Mouse (Mus musculus) embryonic facial prominence, embryonic 11.5 days (tissue): ENCODE results near the gene Ric1. TPM values are rescaled to one million over a fixed set of nuclear protein-coding genes. Genes with fewer than 3 reads are reported as not detected.

ENCODE experiments used
- ATAC-seq: fragments of 200-750 bp; cut with Nextera tagmentation; replicated peaks from 2 replicates; pipeline ENCODE4 v1.8.0; 2017; ENCODE audit warnings: low read depth; ENCODE audit not compliant: insufficient number of reproducible peaks, low FRiP score, low TSS enrichment
- DNase-seq: peaks from one replicate; pipeline ENCODE4 v3.0.0-alpha.2; 2015; ENCODE audit warnings: low spot score
- H3K27ac ChIP-seq: fragments of 300-500 bp; sonication (generic); replicated peaks from 2 replicates; pipeline ENCODE4 v1.5.1; 2014; ENCODE audit warnings: mild to moderate bottlenecking, low read depth, low read length, control low read depth
- H3K27me3 ChIP-seq: fragments of 300-500 bp; sonication (generic); 2 replicates; pipeline ENCODE4 v1.6.1; 2014; ENCODE audit warnings: mild to moderate bottlenecking, low read length, moderate library complexity, mixed read lengths; ENCODE audit not compliant: control insufficient read depth, insufficient read depth
- H3K36me3 ChIP-seq: fragments of 300-500 bp; sonication (generic); replicated peaks from 2 replicates; pipeline ENCODE4 v1.6.1; 2014; ENCODE audit warnings: low read depth, mild to moderate bottlenecking, low read length, moderate library complexity, mixed read lengths; ENCODE audit not compliant: control insufficient read depth, insufficient read depth
- H3K4me1 ChIP-seq: fragments of 300-500 bp; sonication (generic); 2 replicates; pipeline ENCODE4 v1.6.1; 2014; ENCODE audit warnings: low read length, mixed read lengths; ENCODE audit not compliant: control insufficient read depth, insufficient read depth
- H3K4me2 ChIP-seq: fragments of 300-500 bp; sonication (generic); 2 replicates; pipeline ENCODE4 v1.6.1; 2014; ENCODE audit warnings: low read depth, mild to moderate bottlenecking, control low read depth, low read length, moderate library complexity
- H3K4me3 ChIP-seq: fragments of 300-500 bp; sonication (generic); 2 replicates; pipeline ENCODE4 v1.5.1; 2014; ENCODE audit warnings: low read depth, low read length, control low read depth
- H3K9ac ChIP-seq: fragments of 300-500 bp; sonication (generic); replicated peaks from 2 replicates; pipeline ENCODE4 v1.6.1; 2014; ENCODE audit warnings: mild to moderate bottlenecking, control low read depth, low read length
- H3K9me3 ChIP-seq: fragments of 300-500 bp; sonication (generic); replicated peaks from 2 replicates; pipeline ENCODE4 v1.6.1; 2016; ENCODE audit warnings: mild to moderate bottlenecking, low read length, inconsistent platforms, mixed read lengths; ENCODE audit not compliant: control insufficient read depth
- WGBS: fragments of 180-500 bp; shearing (Covaris S2); extraction: QIAGEN DNeasy Blood & Tissue Kit; methylation state at CpG from one replicate; pipeline ENCODE4 v1.1.7; 2014; 5-methylcytosine and 5-hydroxymethylcytosine counted together
- polyA plus RNA-seq: library from polyadenylated mRNA; unstranded; fragments of >200 nt; fragmentation: Nextera tagmentation; extraction: Ambion mirVana; gene quantifications from 2 replicates; pipeline ENCODE4 v1.2.1, GENCODE M21; 2014

Ric1 gene
- polyA plus RNA-seq, 1 experiment from 2014 or later, result 21.5 TPM

DNA sequence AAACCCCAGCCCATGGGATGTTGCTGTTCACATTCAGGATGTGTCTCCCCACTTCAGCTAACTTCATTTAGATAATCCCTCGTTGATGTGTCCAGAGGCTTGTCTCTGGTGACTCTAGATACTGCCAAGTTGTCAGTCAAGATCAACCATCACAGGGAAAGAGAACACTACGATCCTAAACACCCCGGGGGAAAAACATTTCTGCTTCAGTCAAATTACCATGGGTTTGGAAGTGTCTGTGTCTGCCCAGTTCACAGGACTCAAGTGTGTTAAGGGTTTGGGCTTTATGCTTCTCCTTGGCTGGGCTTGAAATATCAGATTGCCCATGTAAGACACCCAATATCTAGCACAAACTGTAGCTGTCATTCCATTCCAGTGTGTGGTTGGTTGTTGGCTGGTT lies 39.4 kb upstream of the Ric1 start:
- H3K9me3 ChIP-seq, result no peaks in the 10 kb centered on the region
- no peak overlapping the region for H3K4me3 ChIP-seq
- ATAC-seq (no peak), DNase-seq (no peak)
- no peak overlapping the region for H3K4me2 ChIP-seq
- no peaks in the 10 kb centered on the region for H3K27me3 ChIP-seq
- WGBS, result 51% methylated on average over 3 of the region's 3 CpGs
- no peak overlapping the region for H3K9ac ChIP-seq
- no peaks in the 10 kb centered on the region for H3K4me1 ChIP-seq
- no peaks in the 10 kb centered on the region for H3K36me3 ChIP-seq
- no peak overlapping the region for H3K27ac ChIP-seq

- H3K9ac ChIP-seq, result no peak overlapping the region
- no peaks in the 10 kb centered on the region for H3K9me3 ChIP-seq
- no peak overlapping the region for H3K4me3 ChIP-seq
- no peak overlapping the region for H3K27ac ChIP-seq
- no peaks in the 10 kb centered on the region for H3K27me3 ChIP-seq
- ATAC-seq, result no peak
- WGBS, result 86% methylated on average over 2 of the region's 2 CpGs
- no peaks in the 10 kb centered on the region for H3K36me3 ChIP-seq
- no peaks in the 10 kb centered on the region for H3K4me1 ChIP-seq
- no peak for DNase-seq
- H3K4me2 ChIP-seq, result no peak overlapping the region
Observed at GRCm38 (mm10) chr19:29483386-29483785, 38.7 kb upstream of the Ric1 start.

GRCm38 (mm10) chr19:29484537-29484936 lies 37.5 kb upstream of the Ric1 start:
- no peak overlapping the region for H3K4me2 ChIP-seq
- no peak overlapping the region for H3K4me3 ChIP-seq
- WGBS, result 69% methylated on average over 2 of the region's 2 CpGs
- DNase-seq (no peak), ATAC-seq (no peak)
- no peaks in the 10 kb centered on the region for H3K27me3 ChIP-seq
- H3K27ac ChIP-seq, result no peak overlapping the region
- no peaks in the 10 kb centered on the region for H3K36me3 ChIP-seq
- H3K9me3 ChIP-seq, result no peaks in the 10 kb centered on the region
- no peak overlapping the region for H3K9ac ChIP-seq
- H3K4me1 ChIP-seq, result no peaks in the 10 kb centered on the region

GRCm38 (mm10) chr19:29485257-29485948 lies 36.7 kb upstream of the Ric1 start:
- no peak overlapping the region for H3K4me2 ChIP-seq
- H3K4me3 ChIP-seq, result no peak overlapping the region
- no peak overlapping the region for H3K27ac ChIP-seq
- no peak for ATAC-seq
- no peaks in the 10 kb centered on the region for H3K36me3 ChIP-seq
- no peaks in the 10 kb centered on the region for H3K4me1 ChIP-seq
- H3K9ac ChIP-seq, result no peak overlapping the region
- no peaks in the 10 kb centered on the region for H3K27me3 ChIP-seq
- H3K9me3 ChIP-seq, result no peaks in the 10 kb centered on the region
- 89% methylated on average over 3 of the region's 3 CpGs for WGBS
- no peak for DNase-seq

- H3K9ac ChIP-seq, result no peak overlapping the region
- no peak overlapping the region for H3K4me2 ChIP-seq
- H3K4me1 ChIP-seq, result no peaks in the 10 kb centered on the region
- H3K4me3 ChIP-seq, result no peak overlapping the region
- H3K27ac ChIP-seq, result no peak overlapping the region
- no peaks in the 10 kb centered on the region for H3K9me3 ChIP-seq
- no peaks in the 10 kb centered on the region for H3K27me3 ChIP-seq
- DNase-seq (no peak), ATAC-seq (no peak)
- H3K36me3 ChIP-seq, result no peaks in the 10 kb centered on the region
- 73% methylated on average over 7 of the region's 7 CpGs for WGBS
Observed at GRCm38 (mm10) chr19:29486545-29487206, 35.4 kb upstream of the Ric1 start.

- H3K4me1 ChIP-seq, result no peaks in the 10 kb centered on the region
- H3K36me3 ChIP-seq, result no peaks in the 10 kb centered on the region
- 88% methylated on average over 14 of the region's 14 CpGs for WGBS
- H3K9ac ChIP-seq, result no peak overlapping the region
- DNase-seq (no peak), ATAC-seq (no peak)
- H3K4me2 ChIP-seq, result no peak overlapping the region
- H3K4me3 ChIP-seq, result no peak overlapping the region
- no peak overlapping the region for H3K27ac ChIP-seq
- no peaks in the 10 kb centered on the region for H3K9me3 ChIP-seq
- no peaks in the 10 kb centered on the region for H3K27me3 ChIP-seq
Observed at GRCm38 (mm10) chr19:29487326-29488072, 34.6 kb upstream of the Ric1 start.

DNA sequence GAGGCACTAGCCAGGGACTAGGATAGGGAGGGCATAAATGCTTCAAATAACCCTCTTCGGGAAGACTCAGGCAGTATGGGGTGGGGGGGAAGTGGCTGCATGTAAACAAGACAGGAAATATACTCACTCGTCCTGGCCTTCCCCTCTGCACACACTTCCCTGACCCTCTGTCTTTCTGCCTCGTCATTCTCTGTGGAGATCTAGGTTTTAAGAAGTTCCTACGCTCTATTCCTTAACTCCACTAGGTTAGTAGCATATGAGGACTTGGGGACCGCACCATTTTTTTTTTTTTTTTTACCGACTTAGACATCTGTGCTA lies 34.0 kb upstream of the Ric1 start:
- no peak for ATAC-seq
- H3K9me3 ChIP-seq, result no peaks in the 10 kb centered on the region
- 55% methylated on average over 6 of the region's 6 CpGs for WGBS
- H3K4me2 ChIP-seq, result no peak overlapping the region
- H3K36me3 ChIP-seq, result no peaks in the 10 kb centered on the region
- no peaks in the 10 kb centered on the region for H3K27me3 ChIP-seq
- H3K9ac ChIP-seq, result no peak overlapping the region
- H3K27ac ChIP-seq, result no peak overlapping the region
- H3K4me3 ChIP-seq, result no peak overlapping the region
- no peaks in the 10 kb centered on the region for H3K4me1 ChIP-seq
- DNase-seq, result no peak

GRCm38 (mm10) chr19:29488420-29488819 lies 33.7 kb upstream of the Ric1 start:
- DNase-seq (no peak), ATAC-seq (no peak)
- Histone ChIP-seq H3K27ac (no peak overlapping the region), H3K9ac (no peak overlapping the region), H3K9me3 (no peaks in the 10 kb centered on the region), H3K4me3 (no peak overlapping the region), H3K4me1 (no peaks in the 10 kb centered on the region), H3K27me3 (no peaks in the 10 kb centered on the region), H3K36me3 (no peaks in the 10 kb centered on the region), H3K4me2 (no peak overlapping the region)
- WGBS, result 63% methylated on average over 10 of the region's 10 CpGs
